Mouse (Mus musculus) MN1 (cell line): ENCODE measurements at regions not wholly inside any gene's neighbourhood (a gene's known extent, or its start where the extent isn't known, plus 50 kb on each side); places are given as distances from the start of the nearest gene placed in this dataset.

Experiments
- DNase-seq: peaks from one replicate; pipeline ENCODE4 v3.0.0-alpha.2; 2016; ENCODE audit warnings: low spot score

DNA sequence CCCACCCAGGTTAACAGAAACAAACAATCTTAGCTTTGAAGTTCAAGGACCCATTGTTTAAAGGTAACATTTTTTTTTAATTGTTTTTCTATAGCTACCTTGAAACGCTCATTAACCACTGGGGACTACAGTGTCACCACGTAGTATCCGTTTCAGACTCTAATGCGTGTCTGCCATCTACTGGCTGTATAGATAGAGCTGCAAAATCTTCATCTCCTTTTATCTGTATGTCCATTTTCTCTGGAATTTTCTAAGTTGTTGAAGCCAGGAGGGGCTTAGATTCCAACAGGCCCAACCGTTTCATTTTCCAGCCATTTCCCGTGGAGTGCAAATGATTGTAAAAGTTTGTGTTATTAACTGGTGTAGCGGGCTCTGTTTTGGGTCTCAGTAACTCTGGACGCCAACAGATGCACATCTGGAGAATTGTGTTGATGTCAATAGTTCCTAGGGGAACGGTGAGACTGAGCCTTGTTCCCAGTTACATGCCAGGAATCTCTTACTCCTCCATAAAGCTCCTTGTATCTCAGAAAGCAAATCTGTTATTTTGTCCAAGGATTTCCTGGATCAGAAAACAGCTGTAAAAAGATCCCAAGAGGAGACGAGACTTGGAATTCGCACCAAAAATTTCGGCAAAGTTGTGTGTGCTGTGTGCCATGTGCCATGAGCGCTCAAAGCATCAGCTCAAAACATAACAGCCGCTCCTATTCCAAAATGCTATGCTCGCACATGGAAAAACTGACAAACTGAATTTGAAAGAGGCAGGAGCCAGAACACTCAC, 158.8 kb upstream of the Phyhipl start:
- peak; percentile 30 for DNase-seq

DNA sequence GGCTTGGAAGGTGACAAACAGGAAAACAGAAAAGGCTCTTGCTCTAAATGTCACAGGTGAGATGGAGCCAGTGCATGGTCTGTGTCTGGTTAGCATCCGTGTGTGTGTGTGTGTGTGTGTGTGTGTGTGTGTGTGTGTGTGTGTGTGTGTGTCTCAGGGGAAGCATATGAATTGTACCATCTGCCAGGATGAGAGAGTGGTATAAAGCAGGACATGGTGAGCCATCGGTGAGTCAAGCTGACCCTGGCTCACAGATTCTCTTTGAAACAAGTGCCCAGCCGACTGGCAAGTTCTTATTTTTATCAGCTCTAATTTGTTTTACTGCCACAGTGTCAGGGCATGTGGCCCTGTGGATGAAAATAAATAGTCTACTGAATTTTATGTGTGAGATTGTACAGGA, 153.6 kb upstream of the Phyhipl start:
- DNase-seq, result peak; percentile 74

DNA sequence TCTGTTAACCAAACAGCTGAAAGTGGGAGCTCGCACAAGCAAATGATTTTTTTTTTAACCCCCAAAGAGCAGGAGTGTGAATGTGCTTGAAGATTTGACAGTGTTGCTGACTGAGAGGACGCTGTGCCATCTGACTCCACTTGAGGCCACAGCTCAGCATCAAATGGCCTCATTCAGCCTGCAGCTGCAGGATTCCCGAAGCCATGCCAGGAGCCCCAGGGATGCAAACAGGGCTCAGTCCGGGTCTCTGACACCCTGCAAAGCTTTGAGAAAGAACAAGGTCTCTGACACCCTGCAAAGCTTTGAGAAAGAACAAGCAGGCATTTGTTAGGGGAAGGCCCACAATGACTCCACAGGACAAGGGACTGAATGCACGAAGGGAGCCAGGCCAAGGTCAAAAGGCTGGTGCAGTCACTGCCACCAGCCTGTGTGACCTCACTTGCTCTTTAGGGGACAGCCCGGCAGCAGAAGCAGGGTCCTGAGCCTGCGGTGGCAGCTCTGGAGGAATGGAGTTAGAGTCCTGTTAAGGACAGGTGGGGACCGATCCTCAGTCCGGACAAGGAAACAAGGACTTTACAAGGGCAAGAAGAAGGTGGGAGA, 151.1 kb upstream of the Phyhipl start:
- DNase-seq, result no peak

DNA sequence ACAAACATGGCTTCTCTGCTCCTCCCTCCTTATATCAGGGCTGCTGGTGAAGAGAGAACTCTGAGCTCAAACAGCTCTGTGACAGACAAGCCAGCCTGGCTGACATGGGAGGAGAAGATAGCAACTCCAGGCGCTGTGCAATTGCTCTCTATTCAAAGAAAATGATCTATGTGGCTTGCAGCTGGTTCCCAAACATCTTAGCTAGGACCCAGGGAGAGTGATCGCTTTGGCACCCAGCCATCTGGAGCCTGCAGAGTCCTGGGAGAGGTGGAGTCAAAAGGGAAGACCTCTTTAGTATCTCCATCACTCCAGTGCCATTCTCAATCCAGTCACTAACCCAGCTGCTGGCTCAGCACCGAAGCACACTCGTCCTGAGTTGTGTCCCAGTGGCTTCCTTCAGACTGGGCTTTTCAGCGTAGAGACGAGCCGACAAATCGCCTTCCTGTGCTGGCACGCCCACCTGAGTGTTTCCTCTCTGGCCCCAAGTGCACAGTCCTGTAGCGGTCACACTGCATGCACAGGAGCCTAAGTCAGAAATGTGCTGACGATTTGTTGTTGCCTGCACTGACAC, 145.1 kb upstream of the Phyhipl start:
- DNase-seq, result peak; percentile 37

DNA sequence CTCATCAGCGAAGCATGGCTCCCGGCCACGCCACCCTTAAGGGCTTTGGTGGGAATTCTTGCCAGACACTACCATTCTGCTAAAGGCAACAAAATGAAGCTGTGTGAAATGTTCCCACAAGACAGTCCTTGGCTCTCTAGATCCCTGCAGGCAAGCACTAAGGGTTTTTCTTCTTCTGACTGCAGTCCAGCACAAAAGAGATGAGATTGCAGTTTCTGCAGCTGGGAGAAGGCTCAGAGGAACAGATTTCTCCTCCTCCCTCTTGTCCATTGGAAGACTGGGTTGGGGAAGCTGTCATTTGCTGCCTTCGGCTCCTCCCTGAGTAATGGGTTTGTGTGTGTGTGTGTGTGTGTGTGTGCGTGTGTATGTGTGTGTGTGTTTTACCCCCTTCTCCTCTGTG, 144.1 kb upstream of the Phyhipl start:
- DNase-seq, result no peak

DNA sequence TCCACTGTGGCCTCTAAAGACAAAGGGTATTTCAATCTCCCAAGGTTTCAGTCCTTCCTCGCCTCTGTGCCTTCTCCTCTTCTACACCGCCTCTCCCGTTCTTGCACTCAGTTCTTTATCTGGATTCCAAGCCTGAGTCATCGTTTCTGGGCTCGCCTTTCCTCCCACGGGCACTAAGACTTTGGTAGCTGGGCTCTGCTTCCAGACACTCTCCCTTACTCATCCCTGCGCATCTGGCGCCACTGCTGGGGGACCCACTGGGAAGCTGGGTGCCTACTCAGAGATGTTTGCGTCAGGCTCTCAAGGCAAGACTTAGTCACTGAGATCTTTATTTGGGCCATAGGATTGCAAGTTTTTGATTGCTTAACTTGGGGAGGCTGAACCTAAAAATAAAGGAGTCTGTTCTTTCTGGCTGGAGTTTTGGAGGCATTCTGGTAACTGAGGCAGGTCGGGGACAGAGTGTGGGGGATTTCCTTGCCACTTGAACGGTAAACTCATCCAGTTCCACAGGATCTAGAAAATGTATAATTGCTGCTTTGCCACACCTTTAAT, 143.5 kb upstream of the Phyhipl start:
- peak; percentile 59 for DNase-seq

DNA sequence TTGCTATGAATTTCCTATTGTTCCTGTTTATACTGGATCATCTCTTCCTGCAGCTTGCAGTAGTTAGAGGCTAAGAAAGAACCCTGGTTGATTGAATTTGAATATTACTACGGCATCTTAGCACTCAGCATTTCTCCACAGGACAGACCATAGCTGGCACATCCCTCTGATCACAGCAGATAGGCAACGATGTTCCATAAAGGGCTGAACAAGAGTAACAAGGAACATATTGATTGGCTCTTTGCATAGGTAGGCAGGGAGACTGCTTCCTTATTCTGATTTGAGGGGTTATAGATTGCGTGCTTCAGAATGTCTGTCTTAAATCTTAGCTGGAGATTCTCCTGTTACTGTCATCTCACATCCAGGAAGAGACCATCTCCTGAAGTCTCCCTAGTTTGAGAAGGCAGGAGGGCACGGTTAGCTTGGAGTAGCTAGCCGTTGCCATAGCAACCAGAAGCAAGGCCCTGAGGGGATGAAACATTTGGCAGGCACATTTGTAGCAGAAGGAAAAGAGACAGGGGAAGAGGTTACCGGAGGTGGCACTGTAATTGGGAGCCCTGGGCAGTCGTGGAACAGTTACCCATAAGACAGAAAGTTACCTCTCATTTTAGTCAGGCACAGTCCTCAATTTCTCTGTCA, 133.2 kb upstream of the Phyhipl start:
- peak; percentile 40 for DNase-seq

DNA sequence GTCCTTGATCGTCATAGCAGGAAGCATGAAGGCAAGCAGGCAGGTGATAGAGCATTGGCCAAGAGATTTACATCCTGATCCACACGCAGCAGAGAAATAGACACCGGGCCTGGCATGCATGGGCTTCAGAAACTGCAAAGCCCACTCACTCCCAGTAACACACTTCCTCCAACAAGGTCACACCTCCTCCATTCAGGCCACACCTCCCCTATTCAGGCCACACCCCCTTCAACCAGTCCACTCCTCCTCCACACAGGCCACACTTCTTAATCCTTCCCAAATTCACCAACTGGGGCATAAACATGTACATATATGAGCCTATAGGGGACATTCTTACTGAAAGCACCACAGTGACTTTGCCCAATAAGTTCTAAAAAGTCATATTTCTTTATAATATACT, 125.3 kb upstream of the Phyhipl start:
- no peak for DNase-seq

DNA sequence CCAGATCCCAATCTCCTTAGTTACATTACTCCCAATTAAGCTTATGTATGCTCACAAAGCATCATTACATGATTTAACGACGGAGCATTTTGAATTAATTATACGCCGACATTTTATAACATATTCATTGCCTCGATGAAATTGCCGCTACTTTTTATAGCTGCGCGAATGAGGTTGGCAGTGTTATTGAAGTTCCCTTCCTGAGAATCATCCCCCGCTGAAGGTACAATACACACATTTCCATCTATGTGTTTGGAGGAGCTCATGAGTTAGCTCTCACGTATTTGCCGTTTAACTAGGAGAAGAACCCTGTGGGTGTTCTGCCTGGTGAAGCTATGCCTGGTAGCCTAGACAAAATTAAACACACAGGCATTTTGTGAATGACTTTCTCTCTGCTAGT, 122.8 kb upstream of the Phyhipl start:
- DNase-seq, result no peak

DNA sequence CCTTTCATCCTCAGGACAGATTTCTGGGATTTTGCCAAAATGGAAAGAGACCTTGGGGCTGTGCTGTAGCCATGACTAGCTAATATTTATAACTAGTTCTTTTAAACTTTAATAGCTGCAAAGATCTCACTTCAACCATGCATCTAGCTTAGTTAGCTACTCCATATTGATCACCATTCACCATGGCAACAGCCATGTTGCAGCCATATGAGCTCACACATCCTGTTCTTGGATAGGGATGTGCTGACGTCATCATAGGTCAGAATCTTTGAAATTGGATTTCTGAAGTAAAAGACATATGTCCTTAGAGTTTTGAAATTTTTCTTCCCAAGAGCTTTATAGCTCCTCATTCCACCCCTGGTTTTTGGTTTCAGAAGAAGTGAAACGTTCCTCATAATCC, 118.8 kb upstream of the Phyhipl start:
- no peak for DNase-seq

DNA sequence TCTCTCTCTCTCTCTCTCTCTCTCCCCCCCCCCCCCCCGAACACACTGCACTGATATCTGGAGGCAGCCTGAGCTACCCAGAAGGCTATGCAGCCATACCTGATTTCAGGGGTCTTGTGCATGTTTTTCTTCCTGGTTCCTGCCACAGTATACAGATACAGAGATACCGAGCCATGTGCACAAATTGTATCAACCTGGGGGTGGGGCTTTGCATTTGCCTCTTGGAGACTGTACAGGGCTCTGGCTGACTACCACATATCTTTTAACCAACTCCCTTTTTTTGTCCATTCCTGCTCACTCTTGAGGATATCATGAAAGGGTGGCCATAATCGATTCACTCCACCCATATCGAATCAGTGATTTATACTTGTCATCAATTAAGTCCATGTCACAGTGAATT, 118.4 kb upstream of the Phyhipl start:
- DNase-seq, result no peak

DNA sequence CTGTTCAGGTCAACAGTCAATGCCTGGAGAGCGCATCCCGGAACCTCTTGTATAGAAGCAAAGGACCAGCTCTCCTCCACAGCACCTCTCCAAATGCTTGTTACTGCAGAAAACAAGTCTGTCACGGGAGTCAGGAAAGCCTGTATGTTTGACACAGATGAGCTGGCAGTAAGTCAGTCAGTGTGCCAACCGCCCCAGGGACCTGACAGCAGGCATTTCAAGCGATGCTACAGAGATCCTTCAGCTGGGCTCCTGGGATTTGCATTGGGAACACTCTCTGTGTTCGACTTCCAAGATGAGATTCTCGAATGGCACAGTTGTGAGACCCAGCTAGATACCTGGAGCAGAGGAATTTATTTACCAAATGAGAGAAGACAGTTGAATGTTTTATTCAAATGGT, 111.7 kb upstream of the Phyhipl start:
- DNase-seq, result no peak

DNA sequence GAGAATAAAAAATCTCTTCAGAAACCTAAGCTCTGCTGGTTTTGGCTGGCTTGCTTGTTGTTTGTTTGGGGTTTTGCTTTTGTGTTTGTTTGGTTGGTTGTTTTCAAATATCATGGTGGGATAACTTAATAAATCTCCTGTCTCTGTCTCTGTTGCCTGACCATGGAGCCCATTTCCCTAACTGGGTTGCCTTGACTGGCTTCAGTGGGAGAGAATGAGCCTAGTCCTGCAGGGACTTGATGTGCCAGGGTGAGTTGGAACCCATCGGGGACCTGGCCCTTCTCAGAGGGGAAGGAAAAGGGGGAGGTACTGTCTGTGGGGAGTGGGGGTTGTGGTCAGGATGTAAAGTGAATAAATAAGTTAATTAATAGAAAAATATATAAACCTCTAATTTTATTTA, 111.1 kb upstream of the Phyhipl start:
- DNase-seq, result no peak

DNA sequence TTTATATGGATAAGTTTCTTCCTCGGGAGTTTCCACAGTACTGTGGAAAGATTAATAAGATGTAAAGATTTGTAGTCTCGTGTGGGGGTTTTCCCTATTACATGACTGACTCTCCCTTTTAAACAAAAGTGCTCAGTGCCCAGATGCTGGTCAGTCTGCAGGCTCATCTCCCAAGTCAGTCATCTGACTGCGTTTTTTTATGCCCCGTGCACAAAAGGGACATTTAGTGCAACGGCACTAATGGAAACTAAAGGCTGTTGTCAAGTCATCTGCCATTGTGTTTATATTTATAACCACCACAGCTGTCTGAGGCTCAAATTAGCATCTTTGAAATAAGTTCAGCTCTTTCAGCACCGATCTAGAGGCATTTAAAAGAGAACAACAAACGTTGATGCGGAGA, 110.7 kb upstream of the Phyhipl start:
- DNase-seq, result no peak

DNA sequence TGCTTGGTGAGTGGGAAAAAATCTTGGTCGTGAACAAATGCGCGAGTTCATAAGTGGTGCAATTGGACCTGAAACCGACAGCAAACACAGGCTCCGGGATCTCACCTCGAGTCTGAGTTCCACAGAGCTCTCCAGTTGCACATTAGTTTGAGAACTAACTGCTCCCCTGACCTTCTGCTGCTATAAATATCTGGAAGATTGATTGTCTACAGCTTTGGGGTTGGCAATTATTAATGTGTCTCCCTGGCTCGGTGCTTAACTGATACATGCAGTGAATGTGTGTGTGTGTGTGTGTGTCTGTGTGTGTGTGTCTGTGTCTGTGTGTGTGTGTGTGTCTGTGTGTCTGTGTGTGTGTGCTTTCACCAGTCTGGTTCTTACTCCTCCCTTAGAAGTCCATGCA, 107.4 kb upstream of the Phyhipl start:
- DNase-seq, result no peak

DNA sequence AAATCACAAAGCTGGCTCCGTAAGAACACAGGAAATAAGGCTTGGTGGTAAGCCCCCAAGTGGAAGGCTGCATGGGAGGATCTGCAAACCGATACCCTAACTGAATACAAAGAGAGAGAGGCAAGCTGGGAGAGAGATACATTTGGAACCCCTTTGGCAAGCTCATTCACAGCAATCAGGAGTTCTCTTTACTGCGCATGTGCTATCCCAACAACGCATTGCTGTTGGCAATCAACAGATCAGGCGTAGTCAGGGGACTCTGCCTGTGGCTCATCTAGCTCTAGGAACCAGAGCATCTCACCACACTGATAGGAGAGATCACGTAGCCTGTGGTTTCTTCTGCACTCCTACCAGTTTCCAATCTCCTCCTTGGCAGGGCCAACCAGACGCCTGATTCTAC, 103.9 kb upstream of the Phyhipl start:
- no peak for DNase-seq

DNA sequence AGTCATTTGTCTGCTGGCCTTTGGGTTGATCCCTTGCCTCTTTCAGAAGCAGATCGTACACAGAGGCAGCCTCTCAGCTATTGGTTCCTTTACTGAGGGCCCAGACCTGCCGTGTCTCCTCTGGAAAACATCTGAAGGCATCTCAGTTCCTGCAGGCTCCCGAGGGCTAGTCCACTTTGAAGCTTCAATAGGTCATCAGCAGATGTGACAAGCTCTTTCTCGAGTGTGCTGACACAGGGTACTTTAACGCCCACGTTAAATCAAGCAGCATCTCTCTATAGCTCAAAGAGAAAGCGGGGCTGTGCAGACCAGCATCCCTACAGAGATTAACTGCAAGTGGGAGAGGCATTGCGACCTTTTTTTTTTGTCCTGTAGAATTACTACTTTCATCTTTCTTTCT, 96.0 kb upstream of the Phyhipl start:
- DNase-seq, result no peak

DNA sequence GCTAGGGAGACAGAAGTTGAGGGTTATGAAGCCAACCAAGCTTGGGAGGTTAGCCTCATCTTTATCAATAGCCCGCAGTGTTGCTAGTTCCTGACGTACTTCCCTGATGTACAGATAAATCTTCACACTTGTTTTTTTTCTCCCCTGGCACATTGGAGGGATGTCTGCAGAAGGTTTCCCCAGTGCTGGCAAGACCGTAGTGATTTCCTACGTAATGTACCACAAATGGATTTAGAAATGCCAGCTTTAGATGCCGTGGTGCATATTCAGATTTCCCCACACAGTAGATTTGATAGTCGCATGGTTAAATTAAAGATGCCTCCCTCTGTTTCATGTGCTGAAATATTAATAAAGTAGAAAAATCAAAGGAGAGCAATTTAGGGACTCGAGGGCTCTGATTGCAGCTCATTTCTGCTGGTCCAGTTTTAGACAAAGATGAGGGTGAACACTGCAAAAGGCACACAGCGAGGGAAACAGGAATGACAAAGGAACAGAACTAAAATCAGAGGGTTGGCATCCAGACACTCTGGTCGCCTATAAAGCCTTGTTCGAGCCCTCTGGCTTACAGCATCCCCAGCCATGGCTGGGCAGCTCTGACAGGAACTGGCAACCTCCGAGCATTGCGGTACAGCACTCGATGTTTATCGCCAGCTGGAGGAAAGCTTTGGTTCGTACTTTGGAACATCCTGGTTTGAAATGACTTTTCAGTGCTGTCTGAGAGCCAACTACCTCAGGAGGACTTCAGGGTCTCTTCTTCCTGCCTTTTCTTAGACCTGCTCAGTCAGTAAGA, 94.8 kb upstream of the Phyhipl start:
- no peak for DNase-seq

DNA sequence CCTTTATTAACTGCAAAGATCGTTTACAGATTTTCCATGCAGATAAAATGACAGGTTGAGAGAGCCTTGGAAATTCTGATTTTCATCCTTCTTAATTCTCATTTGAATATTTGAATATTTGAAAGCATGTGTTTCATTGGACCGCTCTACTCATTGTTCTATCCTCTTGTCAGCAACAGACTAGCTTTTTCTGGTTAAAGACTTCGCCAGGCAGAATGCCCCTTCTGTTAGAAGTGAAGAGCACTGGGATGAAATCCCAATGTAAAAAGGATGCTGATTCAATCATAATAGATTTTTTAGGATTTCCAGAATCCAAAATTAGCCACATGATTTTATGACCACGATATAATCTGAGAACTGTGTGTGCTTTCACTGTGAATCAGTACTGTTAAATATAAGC, 90.8 kb upstream of the Phyhipl start:
- no peak for DNase-seq

DNA sequence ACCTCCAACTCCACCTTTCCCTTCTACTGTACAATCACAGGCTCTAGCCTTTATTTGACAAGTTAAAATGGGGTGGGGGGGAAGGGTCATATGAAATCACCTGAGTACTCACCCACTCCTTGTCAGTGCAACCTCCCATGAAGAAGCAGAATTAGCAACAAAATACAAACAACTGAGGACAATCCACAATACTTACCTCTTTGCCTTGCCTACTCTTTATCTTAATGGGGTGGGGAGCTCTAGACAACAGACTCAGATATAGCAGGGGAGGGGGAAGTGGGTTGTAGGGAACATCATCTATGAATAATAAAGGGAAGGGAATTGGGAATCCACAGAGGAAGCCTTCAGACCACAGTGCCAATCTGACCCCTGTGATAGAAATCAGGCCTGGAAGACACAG, 86.1 kb upstream of the Phyhipl start:
- no peak for DNase-seq

DNA sequence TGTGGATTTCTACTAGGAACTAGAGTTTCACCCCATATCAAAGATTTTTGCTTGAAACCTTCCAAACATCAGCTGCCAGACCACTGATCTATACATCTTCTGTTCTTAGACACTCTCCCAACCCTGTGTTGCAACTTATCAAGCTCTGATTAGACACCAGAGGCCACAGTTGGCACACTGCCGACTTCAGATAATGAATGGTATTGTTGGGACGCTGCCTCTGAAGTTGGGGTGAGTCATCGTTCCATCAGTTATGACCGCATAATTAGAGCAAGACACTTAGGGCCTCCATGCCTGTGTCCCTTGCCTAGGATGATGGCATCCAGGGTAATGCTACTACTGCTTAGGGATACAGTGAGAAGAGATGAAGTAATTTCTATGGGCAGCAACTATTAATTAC, 84.3 kb upstream of the Phyhipl start:
- DNase-seq, result peak; percentile 86

DNA sequence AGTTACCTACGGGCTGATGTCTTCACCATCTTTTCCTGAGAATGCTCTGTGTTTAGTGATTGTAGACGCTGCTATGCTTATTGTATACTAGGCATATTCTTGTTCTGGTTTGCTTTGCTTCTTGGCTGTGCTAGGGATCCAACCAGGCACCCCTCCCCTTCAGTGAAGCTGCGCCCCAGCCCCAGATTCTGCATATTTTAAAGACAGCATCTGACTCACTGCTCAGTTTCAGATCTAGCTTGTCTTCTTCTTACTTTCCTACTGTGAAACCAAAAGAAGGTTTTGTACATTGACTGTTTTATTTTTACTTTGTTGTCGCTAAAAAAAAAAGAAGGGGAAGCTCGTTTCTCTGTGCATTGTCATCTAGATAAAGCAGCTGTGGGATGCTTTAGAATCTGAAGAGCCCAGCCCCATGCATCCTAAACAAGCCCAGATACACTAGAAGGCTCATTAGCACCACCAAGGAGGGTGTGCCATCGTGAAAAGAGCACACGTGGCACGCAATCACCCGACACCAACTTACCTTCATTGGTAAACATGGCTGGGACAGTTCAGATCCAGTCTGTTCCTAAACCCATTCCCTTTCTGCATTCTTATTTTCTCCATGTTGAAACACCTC, 83.7 kb upstream of the Phyhipl start:
- no peak for DNase-seq
